Mouse (Mus musculus) liver, embryonic 14.5 days (tissue): ENCODE data around the gene Brip1.

Experiments
- CTCF ChIP-seq: IDR thresholded peaks from 2 replicates; pipeline ENCODE4 v1.5.1; 2016; ENCODE audit warnings: antibody characterized with exemption, low read depth, control low read depth
- EP300 ChIP-seq: IDR thresholded peaks from 2 replicates; pipeline ENCODE4 v1.6.1; 2016; ENCODE audit warnings: antibody characterized with exemption, low read depth

GRCm38 (mm10) chr11:86076403-86076802, 124.6 kb downstream of the Brip1 start:
- TF ChIP-seq CTCF: no peak
- no peak for TF ChIP-seq EP300
